Mouse (Mus musculus): ENCODE data around the gene Mcf2l. TPM values are rescaled to one million over a fixed set of nuclear protein-coding genes. Genes with fewer than 3 reads are reported as not detected.

The Mcf2l gene
- polyA plus RNA-seq, 1 experiment from 2014 or later: 46.4 TPM

DNA sequence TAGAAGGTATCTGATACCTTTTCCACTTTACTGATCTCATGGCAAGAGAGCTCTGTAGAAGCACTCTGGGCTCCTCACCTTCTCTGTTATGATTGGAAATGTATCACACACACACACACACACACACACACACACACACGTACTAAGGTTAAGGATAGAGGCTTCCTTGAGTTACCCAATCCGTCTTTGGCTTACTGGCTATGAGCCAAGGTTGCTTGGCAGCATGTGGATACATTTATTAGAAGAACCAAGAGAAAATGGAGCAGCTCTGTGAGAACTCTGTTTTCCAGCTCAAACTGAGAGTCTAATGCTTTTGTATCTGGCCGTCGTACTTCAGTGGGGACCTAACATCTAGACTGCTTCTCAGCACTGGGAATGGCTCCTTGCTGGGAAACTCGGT, 121.9 kb downstream of the Mcf2l start:
- WGBS: 80% methylated on average over 5 of the region's 5 CpGs
- H3K36me3 ChIP-seq: peaks cover 85% of the 10 kb centered on the region
- H3K27ac ChIP-seq: no peak overlapping the region
- H3K27me3 ChIP-seq (ENCODE audit: insufficient read depth, poor library complexity, severe bottlenecking): no peaks in the 10 kb centered on the region
- no peak for DNase-seq (ENCODE audit: low spot score)
- H3K9me3 ChIP-seq: no peaks in the 10 kb centered on the region
- H3K4me1 ChIP-seq (replicated peaks): peaks cover 12% of the 10 kb centered on the region
- H3K4me3 ChIP-seq: no peak overlapping the region

DNA sequence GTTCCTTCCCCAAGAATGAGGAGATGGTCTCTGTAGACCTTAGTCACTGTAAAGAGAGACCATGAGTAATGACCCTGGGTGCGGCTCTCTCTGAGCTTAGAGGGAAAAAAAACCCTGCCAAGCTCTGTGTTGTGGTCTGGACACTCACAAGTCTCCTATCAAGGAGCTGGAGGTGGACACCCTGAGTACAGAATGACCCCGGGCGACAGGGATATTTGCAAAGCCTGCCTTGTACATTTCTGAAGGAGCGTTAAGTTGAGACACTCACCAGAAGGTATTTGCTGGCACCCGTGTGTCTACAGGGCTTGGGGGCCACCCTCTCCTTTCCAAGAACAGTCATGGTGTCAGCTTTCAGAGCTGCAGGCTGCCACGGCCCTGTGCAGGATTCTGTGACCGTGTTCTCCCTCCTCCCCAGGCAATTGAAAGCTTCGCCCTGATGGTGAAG, 123.2 kb downstream of the Mcf2l start:
- H3K4me1 ChIP-seq (replicated peaks): peaks cover 12% of the 10 kb centered on the region
- H3K9me3 ChIP-seq: no peaks in the 10 kb centered on the region
- H3K27ac ChIP-seq: 0 out of 2 replicates have a peak overlapping the region, but pooled peaks have one; percentile 41
- H3K27me3 ChIP-seq (ENCODE audit: insufficient read depth, poor library complexity, severe bottlenecking): no peaks in the 10 kb centered on the region
- DNase-seq (ENCODE audit: low spot score): no peak
- peaks cover 89% of the 10 kb centered on the region for H3K36me3 ChIP-seq
- no peak overlapping the region for H3K4me3 ChIP-seq
- 64% methylated on average over 8 of the region's 8 CpGs for WGBS

DNA sequence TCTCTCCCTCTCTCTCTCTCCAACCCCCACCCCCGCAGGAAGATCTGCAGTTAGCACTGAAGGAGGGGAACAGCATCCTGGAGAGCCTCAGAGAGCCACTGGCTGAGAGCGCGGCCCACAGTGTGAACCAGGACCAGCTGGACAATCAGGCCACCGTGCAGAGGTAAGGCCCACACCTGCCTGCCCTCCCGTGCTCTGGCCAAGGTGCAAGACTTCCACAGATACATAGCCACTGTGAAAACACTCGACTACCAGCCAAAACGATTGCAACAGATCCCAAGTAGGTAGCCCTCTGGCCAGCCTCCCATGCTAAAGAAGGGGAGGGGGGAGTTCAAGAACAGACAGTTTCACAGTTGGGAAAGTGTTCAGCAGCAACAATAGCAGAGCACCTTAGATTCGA, 124.7 kb downstream of the Mcf2l start:
- no peaks in the 10 kb centered on the region for H3K9me3 ChIP-seq
- no peak overlapping the region for H3K27ac ChIP-seq
- peaks cover 93% of the 10 kb centered on the region for H3K36me3 ChIP-seq
- H3K4me1 ChIP-seq (replicated peaks): peaks cover 12% of the 10 kb centered on the region
- H3K27me3 ChIP-seq (ENCODE audit: insufficient read depth, poor library complexity, severe bottlenecking): no peaks in the 10 kb centered on the region
- 87% methylated on average over 8 of the region's 8 CpGs for WGBS
- H3K4me3 ChIP-seq: no peak overlapping the region
- DNase-seq (ENCODE audit: low spot score): no peak

DNA sequence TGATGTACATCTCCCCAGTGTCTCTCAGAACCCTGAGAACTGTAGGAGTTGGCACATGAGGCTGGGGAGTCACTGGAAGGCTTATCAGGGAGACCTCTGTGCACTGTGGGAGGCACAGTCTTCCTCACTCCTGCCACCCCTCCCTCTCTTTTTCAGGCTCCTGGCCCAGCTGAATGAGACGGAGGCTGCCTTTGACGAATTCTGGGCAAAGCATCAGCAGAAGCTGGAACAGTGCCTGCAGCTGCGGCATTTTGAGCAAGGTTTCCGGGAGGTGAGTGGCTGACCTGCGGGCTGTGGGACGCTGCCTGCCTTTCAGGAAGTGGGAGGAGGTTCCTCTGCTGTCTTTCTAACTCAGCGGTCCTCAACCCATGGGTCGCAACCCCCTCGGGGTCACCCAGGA, 126.2 kb downstream of the Mcf2l start:
- peaks cover 12% of the 10 kb centered on the region for H3K4me1 ChIP-seq (replicated peaks)
- H3K4me3 ChIP-seq: no peak overlapping the region
- H3K9me3 ChIP-seq: no peaks in the 10 kb centered on the region
- 90% methylated on average over 9 of the region's 9 CpGs for WGBS
- H3K27me3 ChIP-seq (ENCODE audit: insufficient read depth, poor library complexity, severe bottlenecking): no peaks in the 10 kb centered on the region
- H3K27ac ChIP-seq: no peak overlapping the region
- peaks cover 94% of the 10 kb centered on the region for H3K36me3 ChIP-seq
- no peak for DNase-seq (ENCODE audit: low spot score)

DNA sequence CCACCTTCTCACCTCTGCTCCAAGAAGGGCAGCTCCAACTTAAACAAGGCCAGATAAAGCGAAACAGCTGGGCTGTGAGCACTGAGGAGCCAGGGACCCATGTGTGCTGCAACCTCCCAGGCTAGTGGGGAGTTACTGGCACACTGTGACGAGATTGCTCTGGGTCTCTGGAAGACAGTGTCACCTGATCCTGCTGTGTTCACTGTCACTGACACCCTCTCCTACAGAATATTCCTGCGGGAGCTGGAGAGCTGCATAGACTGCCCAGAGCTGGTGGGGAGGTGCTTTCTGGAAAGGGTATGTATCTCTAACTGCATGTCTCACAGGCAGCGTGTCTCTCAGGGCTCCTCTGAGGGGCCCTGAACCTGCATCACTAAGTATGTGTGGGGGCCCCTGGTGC, 133.9 kb downstream of the Mcf2l start:
- peaks cover 99% of the 10 kb centered on the region for H3K36me3 ChIP-seq
- H3K27me3 ChIP-seq (ENCODE audit: insufficient read depth, poor library complexity, severe bottlenecking): no peaks in the 10 kb centered on the region
- 72% methylated on average over 4 of the region's 4 CpGs for WGBS

DNA sequence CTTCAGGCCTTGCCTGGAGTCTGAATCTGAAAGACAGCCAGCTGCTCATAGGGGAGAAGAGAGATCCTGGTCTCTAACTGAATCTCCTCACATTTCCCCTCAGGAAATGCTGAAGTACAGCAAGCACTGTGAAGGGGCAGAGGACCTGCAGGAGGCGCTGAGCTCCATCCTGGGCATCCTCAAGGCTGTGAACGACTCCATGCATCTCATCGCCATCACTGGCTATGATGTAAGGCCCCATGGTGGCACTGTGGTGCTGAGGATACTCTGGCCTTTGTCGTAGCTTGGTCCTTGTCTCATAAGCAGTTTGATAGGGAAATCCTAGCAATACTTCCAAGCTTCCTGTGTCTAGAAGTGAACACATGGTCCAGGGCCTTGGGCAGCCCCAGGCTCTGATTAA, 136.7 kb downstream of the Mcf2l start:
- H3K4me1 ChIP-seq (replicated peaks): no peaks in the 10 kb centered on the region

More for the DNA sequence above, 133.9 kb downstream of the Mcf2l start:
- Histone ChIP-seq H3K9me3 (peaks cover 11% of the 10 kb centered on the region), H3K4me3 (no peak overlapping the region), H3K4me1 (replicated peaks) (no peaks in the 10 kb centered on the region), H3K27ac (no peak overlapping the region)
- no peak for DNase-seq (ENCODE audit: low spot score)

DNA sequence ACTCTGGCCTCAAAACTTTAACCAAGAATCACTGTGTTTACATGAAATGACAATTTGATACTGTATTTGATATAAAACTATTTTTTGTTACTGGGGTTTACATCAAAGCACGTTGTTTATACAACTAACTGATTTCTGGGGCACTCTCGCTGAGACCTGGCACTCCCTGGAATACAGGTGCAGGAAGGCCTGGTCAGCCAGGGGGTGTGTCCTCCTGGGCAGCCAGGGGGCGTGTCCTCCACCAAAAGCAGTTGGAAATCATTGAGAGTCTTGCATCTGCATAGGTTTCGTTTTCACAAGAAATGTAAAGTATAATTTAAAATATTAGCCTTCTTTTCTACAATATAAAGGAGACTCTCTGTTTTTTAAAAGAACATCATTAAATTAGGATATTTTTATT, 146.0 kb downstream of the Mcf2l start:
- DNase-seq (ENCODE audit: low spot score): no peak
- no peak overlapping the region for H3K4me3 ChIP-seq
- H3K27ac ChIP-seq: no peak overlapping the region
- H3K27me3 ChIP-seq (ENCODE audit: insufficient read depth, poor library complexity, severe bottlenecking): no peaks in the 10 kb centered on the region
- H3K9me3 ChIP-seq: no peaks in the 10 kb centered on the region
- H3K36me3 ChIP-seq: peaks cover 61% of the 10 kb centered on the region
- H3K4me1 ChIP-seq (replicated peaks): no peaks in the 10 kb centered on the region
- 61% methylated on average over 4 of the region's 4 CpGs for WGBS

More for the DNA sequence above, 136.7 kb downstream of the Mcf2l start:
- Histone ChIP-seq H3K27me3 (ENCODE audit: insufficient read depth, poor library complexity, severe bottlenecking) (no peaks in the 10 kb centered on the region), H3K36me3 (peaks cover 99% of the 10 kb centered on the region), H3K27ac (no peak overlapping the region), H3K4me3 (no peak overlapping the region), H3K9me3 (peaks cover 11% of the 10 kb centered on the region)
- 65% methylated on average over 4 of the region's 4 CpGs for WGBS
- DNase-seq (ENCODE audit: low spot score): no peak

DNA sequence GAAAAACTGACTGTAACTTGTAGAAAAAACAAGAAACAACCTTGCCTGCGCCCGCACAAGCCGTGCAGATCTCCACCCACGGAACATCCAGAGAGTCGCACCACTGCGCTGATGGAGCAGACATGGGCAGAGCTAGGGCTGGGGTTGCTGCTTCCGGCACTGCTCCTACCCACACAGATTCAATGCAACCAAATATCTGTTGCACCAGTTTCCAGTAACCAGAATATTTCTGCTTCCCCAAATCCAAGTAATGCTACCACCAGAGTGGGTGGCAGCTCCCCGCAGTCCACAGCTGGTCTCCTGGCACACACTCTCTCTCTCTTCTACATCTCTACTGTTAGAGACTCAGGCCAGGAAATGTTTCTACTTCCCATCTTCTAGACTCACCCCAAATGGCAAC, 148.2 kb downstream of the Mcf2l start:
- Histone ChIP-seq H3K27me3 (ENCODE audit: insufficient read depth, poor library complexity, severe bottlenecking) (no peaks in the 10 kb centered on the region), H3K4me1 (replicated peaks) (peaks cover 14% of the 10 kb centered on the region), H3K27ac (no peak overlapping the region), H3K36me3 (peaks cover 42% of the 10 kb centered on the region), H3K9me3 (no peaks in the 10 kb centered on the region), H3K4me3 (no peak overlapping the region)
- 96% methylated on average over 8 of the region's 8 CpGs for WGBS
- DNase-seq (ENCODE audit: low spot score): no peak

DNA sequence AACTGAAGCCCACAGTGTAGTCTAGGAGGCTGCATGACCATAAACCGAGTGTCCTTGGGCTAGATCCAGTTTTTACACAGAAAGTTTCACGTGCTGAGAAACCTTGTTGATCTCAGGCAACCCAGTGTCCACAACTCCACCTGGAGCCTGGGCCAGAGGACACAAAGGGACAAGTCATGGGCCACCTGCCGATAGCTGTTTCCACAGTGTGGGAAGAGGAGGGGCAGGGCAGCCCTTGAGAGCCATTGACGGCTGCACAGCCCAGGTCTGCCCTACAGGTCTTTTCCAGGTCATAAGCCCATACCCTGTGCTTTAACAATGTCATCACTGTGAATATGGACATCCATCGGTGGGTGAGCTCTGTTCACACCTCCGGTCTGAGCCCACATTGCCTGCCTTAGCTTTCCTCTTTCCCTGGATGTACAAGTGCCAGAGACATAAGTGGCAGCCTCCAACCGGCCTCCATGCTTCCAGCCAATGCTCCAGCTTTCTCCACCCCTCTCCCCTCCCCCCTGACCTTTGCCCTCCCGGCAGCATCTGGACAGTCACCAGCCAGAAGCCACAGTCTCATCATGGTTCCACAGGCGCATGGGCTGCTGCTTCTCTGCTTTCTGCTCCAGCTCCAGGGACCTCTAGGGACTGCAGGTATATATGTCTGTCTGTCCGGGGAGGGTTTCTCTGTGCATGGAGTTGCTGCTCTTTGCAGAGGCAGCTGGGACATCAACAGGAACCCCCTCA, 152.1 kb downstream of the Mcf2l start, which contains the start of gene F7:
Gene F7 (plus strand): TSS at position 548 of the 738 bp plus-strand sequence.
- Histone ChIP-seq H3K9me3 (no peaks in the 10 kb centered on the region), H3K27ac (no peak within 1 kb of the TSS; the same call in 1 of the 2 replicates), H3K36me3 (peaks cover 5% of the 10 kb centered on the region; the same call in 1 of the 2 replicates), H3K27me3 (ENCODE audit: insufficient read depth, poor library complexity, severe bottlenecking) (no peaks in the 10 kb centered on the region), H3K4me3 (no peak within 1 kb of the TSS), H3K4me1 (replicated peaks) (peaks cover 14% of the 10 kb centered on the region)
- DNase-seq (ENCODE audit: low spot score): peak; percentile 55
- 65% methylated on average over 10 of the region's 10 CpGs for WGBS

DNA sequence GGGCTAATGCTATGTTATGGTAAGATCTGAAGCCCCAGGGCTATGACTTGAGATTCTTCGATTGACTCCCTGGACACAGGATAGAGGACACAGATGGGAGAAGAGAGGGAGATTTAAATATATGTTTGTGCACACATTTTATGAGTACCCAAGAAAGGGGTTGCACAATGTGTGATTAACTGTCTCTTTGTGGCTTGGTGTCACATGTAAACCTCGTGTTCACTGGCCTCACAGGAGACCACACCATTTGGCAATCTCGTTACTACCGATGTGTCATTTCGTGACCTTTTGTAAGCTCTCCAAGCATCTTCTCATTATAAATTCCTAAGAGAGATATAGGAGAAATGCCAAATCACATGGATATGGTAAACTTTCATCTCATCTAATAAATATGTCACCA, 154.0 kb downstream of the Mcf2l start:
- DNase-seq (ENCODE audit: low spot score): no peak
- Histone ChIP-seq H3K4me3 (no peak overlapping the region), H3K27me3 (ENCODE audit: insufficient read depth, poor library complexity, severe bottlenecking) (no peaks in the 10 kb centered on the region), H3K27ac (no peak overlapping the region), H3K9me3 (no peaks in the 10 kb centered on the region), H3K36me3 (no peaks in the 10 kb centered on the region), H3K4me1 (replicated peaks) (peaks cover 14% of the 10 kb centered on the region)
- WGBS: 89% methylated on average over 5 of the region's 5 CpGs

DNA sequence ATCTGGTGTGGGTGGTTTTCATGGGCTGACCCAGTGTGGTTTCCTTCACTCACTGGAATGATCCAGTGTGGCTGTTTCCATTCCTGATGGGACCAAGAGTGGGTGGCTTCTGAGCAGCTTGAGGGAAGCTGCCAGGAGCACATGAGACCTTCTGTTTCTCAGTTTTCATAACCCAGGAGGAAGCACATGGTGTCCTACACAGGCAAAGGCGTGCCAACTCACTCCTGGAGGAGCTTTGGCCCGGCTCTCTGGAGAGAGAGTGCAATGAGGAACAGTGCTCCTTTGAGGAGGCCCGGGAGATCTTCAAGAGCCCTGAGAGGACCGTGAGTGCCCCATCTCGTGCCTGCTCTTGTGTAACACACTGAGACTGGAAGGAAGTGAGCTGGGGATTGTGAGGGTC, 154.9 kb downstream of the Mcf2l start:
- H3K27ac ChIP-seq: no peak overlapping the region
- WGBS: 80% methylated on average over 5 of the region's 5 CpGs
- no peak for DNase-seq (ENCODE audit: low spot score)
- no peak overlapping the region for H3K4me3 ChIP-seq
- no peaks in the 10 kb centered on the region for H3K27me3 ChIP-seq (ENCODE audit: insufficient read depth, poor library complexity, severe bottlenecking)
- peaks cover 14% of the 10 kb centered on the region for H3K4me1 ChIP-seq (replicated peaks)
- no peaks in the 10 kb centered on the region for H3K36me3 ChIP-seq
- H3K9me3 ChIP-seq: no peaks in the 10 kb centered on the region

DNA sequence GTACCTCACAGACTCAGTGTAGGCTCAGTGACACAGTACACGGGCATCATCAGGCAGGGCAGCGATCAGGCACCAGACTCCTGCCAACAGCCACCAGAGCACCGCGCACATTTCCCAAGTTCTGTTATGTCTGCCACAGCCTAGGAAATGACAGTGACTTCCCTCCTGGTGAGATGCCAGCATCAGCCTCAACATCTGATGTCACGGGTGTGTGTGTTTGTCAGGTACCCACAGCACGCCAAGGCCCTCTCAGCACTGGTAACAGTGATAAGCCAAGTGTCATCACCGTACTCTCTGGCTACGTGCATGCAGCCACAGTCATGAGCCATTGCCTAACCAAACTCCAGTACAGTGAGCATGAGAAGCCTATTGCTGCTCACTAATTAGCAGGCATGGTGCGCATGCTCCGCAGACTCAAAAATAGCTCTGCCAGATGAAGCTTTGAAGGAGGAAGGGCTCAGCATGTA, 162.8 kb downstream of the Mcf2l start:
- Histone ChIP-seq H3K27me3 (ENCODE audit: insufficient read depth, poor library complexity, severe bottlenecking) (no peaks in the 10 kb centered on the region), H3K9me3 (no peaks in the 10 kb centered on the region), H3K36me3 (no peaks in the 10 kb centered on the region), H3K27ac (no peak overlapping the region), H3K4me3 (no peak overlapping the region), H3K4me1 (replicated peaks) (peaks cover 32% of the 10 kb centered on the region)
- WGBS: 93% methylated on average over 10 of the region's 10 CpGs
- no peak for DNase-seq (ENCODE audit: low spot score)

DNA sequence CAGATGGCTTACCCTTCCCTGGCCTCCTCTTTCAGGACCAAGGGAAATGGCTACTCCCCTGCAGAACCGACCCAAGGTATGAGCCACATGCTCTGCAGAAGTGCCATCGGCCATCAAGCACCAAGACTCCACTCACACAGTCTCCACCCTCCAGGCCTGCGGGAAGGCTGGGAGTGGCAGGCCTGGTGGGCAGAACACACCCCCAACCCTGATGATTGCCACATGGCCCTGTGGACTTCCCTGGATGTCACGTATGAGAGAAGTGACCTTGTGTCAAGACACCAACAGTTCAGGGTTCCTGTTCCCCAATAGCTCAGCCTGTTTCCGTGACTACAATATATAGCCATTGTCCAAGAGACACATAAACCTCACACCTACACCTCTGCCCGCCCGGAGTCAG, 163.4 kb downstream of the Mcf2l start, which contains the start of gene F10:
Gene F10 (plus strand): TSS at position 294 of the 400 bp plus-strand sequence.
- Histone ChIP-seq H3K27me3 (ENCODE audit: insufficient read depth, poor library complexity, severe bottlenecking) (no peaks in the 10 kb centered on the region), H3K4me3 (no peak within 1 kb of the TSS), H3K9me3 (no peaks in the 10 kb centered on the region), H3K27ac (peak within 1 kb of the TSS; percentile 72), H3K36me3 (no peaks in the 10 kb centered on the region), H3K4me1 (replicated peaks) (peaks cover 32% of the 10 kb centered on the region)
- no peak for DNase-seq (ENCODE audit: low spot score)
- 74% methylated on average over 7 of the region's 7 CpGs for WGBS

Data from hindbrain, embryonic 10.5 days (tissue).